Mouse (Mus musculus) cortical plate, adult 2 months (tissue): Measurements from ENCODE around the gene Polr2l. TPM values are rescaled to one million over a fixed set of nuclear protein-coding genes. Genes with fewer than 3 reads are reported as not detected.

Experiments used
- H3K27ac ChIP-seq: fragments of 200-500 bp; 2 replicates; pipeline ENCODE4 v1.5.1; 2012; ENCODE audit warnings: low read length, control low read depth, inconsistent platforms; ENCODE audit not compliant: insufficient read depth
- H3K4me1 ChIP-seq: fragments of 200-500 bp; 2 replicates; pipeline ENCODE4 v1.6.1; 2011; ENCODE audit warnings: low read length; ENCODE audit not compliant: control insufficient read depth, insufficient read depth
- H3K4me3 ChIP-seq: fragments of 200-500 bp; 2 replicates; pipeline ENCODE4 v1.5.1; 2011; ENCODE audit warnings: mild to moderate bottlenecking, low read length, control low read depth; ENCODE audit not compliant: insufficient read depth
- CTCF ChIP-seq: fragments of 200-500 bp; IDR thresholded peaks from 2 replicates; pipeline ENCODE4 v1.5.1; 2011; ENCODE audit warnings: mild to moderate bottlenecking, control low read depth, low read length; ENCODE audit not compliant: insufficient read depth; ENCODE audit errors: extremely low read depth
- POLR2A ChIP-seq: fragments of 200-500 bp; IDR thresholded peaks from 2 replicates; pipeline ENCODE4 v1.6.1; 2011; ENCODE audit warnings: mild to moderate bottlenecking, low read length, control low read depth; ENCODE audit not compliant: insufficient read depth; ENCODE audit errors: extremely low read depth
- polyA plus RNA-seq: library from polyadenylated mRNA; depleted of rRNA; stranded (reverse); fragments of >200 nt; gene quantifications from 2 replicates; pipeline ENCODE4 v1.2.3, GENCODE M21; 2012; rRNA removed

The Polr2l gene
- polyA plus RNA-seq, result 49.3 and 52.1 TPM in 2 replicates

DNA sequence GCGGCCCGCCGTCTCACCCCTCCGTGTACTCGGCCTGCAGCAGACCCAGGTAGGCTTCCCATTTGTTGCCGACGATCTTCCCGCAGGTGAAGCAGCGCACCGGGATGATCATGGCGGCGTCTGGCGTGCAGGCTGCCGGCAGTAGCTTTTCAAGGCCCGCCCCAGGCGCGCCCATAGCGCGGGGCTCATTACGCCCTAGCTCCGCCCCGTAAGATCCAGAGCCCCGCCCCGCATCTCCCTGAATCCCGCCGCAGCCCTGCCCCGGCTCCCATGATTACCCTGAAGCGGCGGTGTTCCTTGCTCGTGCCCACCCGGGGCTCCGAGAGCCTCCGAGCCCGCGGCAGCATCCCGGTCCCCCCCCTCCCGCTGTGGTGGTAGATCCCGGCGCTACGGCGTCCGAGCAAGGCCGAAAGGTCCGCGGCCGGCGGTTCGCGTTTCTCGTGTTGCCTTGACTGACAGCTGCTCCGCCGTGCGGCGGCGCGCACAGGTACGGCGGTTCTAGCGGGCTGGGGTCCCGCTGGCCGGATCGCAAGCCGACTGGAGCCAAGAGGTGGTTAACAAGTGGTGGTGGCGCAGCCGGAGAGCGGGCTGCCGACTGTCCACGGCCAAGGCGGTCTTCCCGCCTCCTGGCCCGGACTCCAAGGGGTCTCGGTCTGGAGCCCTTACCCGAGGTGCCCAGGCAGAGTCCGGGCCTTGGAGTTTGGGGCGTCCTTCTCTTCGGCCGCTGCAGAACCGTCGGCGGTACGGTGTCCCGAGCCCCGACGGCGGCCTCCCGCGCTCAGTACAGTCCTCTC, at the start of gene Polr2l, which contains the start of gene Tspan4:
TSS of gene Polr2l (minus strand) at position 122 of the 794 bp plus-strand sequence.
TSS of gene Tspan4 (plus strand) at position 230 of the 794 bp plus-strand sequence.
- TF ChIP-seq POLR2A (peak; percentile 77), CTCF (no peak)
- Histone ChIP-seq H3K4me3 (peak within 1 kb of the TSS; percentile 81), H3K4me1 (peaks cover 5% of the 10 kb centered on the region; the same call in 1 of the 2 replicates), H3K27ac (peak within 1 kb of the TSS; percentile 93)

GRCm38 (mm10) chr7:141524271-141524670, 49.3 kb upstream of the Polr2l start:
- Histone ChIP-seq H3K4me1 (no peaks in the 10 kb centered on the region; the same call in 1 of the 2 replicates), H3K4me3 (no peak overlapping the region), H3K27ac (no peak overlapping the region)
- TF ChIP-seq POLR2A (no peak), CTCF (no peak)

- Histone ChIP-seq H3K4me3 (no peak overlapping the region), H3K27ac (no peak overlapping the region), H3K4me1 (no peaks in the 10 kb centered on the region; the same call in 1 of the 2 replicates)
- TF ChIP-seq POLR2A, result no peak
- TF ChIP-seq CTCF, result no peak
Observed at GRCm38 (mm10) chr7:141523007-141523406, 48.1 kb upstream of the Polr2l start.

DNA sequence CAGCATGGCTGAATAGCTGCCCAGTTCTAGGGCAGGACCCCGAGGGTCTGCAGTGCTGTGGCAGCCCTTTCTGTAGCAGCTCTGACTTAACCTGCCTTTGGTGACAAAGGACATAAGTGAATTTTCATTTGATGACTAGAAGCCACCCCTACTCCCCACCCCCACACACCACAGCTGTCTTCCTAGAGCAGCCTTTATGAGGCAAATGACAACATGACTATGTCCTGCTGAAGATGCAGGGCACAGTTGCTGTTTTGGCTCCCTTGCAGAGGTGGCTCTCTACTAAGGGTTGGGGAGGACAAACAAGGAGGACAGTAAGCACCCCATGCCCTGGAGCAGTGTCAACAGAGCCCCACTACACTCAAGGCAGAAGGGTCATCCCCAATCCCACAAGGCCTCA, 44.9 kb upstream of the Polr2l start:
- no peak overlapping the region for H3K4me3 ChIP-seq
- H3K27ac ChIP-seq, result no peak overlapping the region
- TF ChIP-seq POLR2A (no peak), CTCF (no peak)
- H3K4me1 ChIP-seq, result no peaks in the 10 kb centered on the region; the same call in 1 of the 2 replicates

GRCm38 (mm10) chr7:141518926-141519325, 44.0 kb upstream of the Polr2l start:
- Histone ChIP-seq H3K4me1 (no peaks in the 10 kb centered on the region; the same call in 1 of the 2 replicates), H3K4me3 (no peak overlapping the region), H3K27ac (no peak overlapping the region)
- TF ChIP-seq CTCF (no peak), POLR2A (no peak)

DNA sequence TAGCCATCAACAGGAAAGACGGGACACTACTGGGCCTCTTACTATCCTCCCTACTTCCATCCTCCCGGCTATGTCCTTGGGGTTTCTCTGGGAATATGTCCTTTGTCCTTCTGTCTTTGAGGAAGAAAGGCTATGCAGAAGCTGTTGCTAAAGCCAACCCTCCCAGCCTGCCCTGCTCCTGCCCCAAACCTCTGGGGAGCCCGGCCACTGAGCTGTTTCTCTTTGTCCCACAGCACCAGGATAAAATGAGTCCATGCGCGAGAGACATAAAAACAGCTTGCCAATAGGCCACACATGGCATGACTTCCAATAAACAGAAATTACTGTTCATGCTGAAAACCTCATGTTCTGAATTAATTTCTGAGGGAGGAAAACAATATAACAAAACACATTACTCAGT, 43.4 kb upstream of the Polr2l start:
- no peak for TF ChIP-seq CTCF
- Histone ChIP-seq H3K4me1 (no peaks in the 10 kb centered on the region; the same call in 1 of the 2 replicates), H3K4me3 (no peak overlapping the region), H3K27ac (no peak overlapping the region)

DNA sequence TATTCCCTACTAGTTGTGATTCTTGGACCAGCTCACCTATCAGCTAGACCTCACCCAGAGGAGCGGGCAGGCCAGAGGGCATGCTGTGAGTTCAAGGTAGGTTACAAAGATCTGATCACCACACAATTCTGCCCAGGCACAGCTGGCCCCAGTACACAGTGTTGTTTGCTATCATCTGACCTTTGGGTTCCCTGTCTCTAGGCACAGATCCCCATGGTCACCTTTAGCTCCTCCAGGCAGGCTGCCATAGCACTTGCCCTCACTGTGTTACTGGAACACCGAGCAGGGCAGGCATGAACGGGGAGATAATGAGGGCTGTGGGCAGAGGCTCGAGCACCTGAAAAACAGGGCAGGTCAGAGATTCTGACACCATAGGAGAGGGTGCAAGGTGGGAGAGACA, 42.7 kb upstream of the Polr2l start:
- H3K4me1 ChIP-seq, result no peaks in the 10 kb centered on the region; the same call in 1 of the 2 replicates
- TF ChIP-seq POLR2A, result no peak
- TF ChIP-seq CTCF, result no peak
- no peak overlapping the region for H3K4me3 ChIP-seq
- H3K27ac ChIP-seq, result no peak overlapping the region

- Histone ChIP-seq H3K4me1 (peaks cover 2% of the 10 kb centered on the region; the same call in 1 of the 2 replicates), H3K4me3 (no peak overlapping the region), H3K27ac (no peak overlapping the region)
- TF ChIP-seq POLR2A (no peak), CTCF (no peak)
Observed at GRCm38 (mm10) chr7:141510681-141511191, 35.8 kb upstream of the Polr2l start.

- TF ChIP-seq CTCF (no peak), POLR2A (no peak)
- no peak overlapping the region for H3K27ac ChIP-seq
- no peak overlapping the region for H3K4me3 ChIP-seq
- peaks cover 2% of the 10 kb centered on the region; the same call in 1 of the 2 replicates for H3K4me1 ChIP-seq
Observed at GRCm38 (mm10) chr7:141510196-141510595, 35.3 kb upstream of the Polr2l start.

DNA sequence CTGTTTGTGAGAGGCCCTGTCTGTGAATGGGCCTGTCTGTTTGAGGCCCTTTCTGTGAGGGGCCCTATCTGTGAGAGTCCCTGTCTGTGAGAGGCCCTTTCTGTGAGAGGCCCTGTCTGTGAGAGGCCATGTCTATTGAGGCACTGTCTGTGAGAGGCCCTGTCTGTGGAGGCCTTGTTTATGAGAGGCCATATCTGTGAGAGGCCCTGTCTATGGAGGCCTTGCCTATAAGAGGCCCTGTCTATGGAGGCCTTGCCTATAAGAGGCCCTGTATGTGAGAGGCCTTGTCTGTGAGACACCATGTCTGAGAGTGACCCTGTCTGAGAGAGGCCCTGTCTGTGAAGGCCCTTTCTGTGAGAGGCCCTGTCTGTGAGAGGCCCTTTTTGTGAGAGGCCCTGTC, 33.2 kb upstream of the Polr2l start:
- Histone ChIP-seq H3K27ac (no peak overlapping the region), H3K4me1 (peaks cover 2% of the 10 kb centered on the region; the same call in 1 of the 2 replicates)
- TF ChIP-seq POLR2A (no peak), CTCF (no peak)

More for the DNA sequence above, 33.2 kb upstream of the Polr2l start:
- H3K4me3 ChIP-seq, result no peak overlapping the region
